Mouse (Mus musculus) embryonic fibroblast, embryonic 13.5 days (primary cell): ENCODE measurements around the gene Bnc2. TPM values are rescaled to one million over a fixed set of nuclear protein-coding genes. Genes with fewer than 3 reads are reported as not detected.

Experiments used
- H3K27ac ChIP-seq: 2 replicates; pipeline ENCODE4 v1.5.1; 2012; ENCODE audit warnings: low read length, control low read depth, inconsistent platforms; ENCODE audit not compliant: insufficient read depth
- H3K4me1 ChIP-seq: 2 replicates; pipeline ENCODE4 v1.6.1; 2011; ENCODE audit warnings: low read length; ENCODE audit not compliant: control insufficient read depth, insufficient read depth
- H3K4me3 ChIP-seq: 2 replicates; pipeline ENCODE4 v1.5.1; 2011; ENCODE audit warnings: mild to moderate bottlenecking, control low read depth, low read length; ENCODE audit not compliant: insufficient read depth
- CTCF ChIP-seq: IDR thresholded peaks from 2 replicates; pipeline ENCODE4 v1.5.1; 2011; ENCODE audit warnings: mild to moderate bottlenecking, control low read depth, low read length, moderate library complexity, borderline replicate concordance; ENCODE audit not compliant: insufficient read depth
- POLR2A ChIP-seq: IDR thresholded peaks from 2 replicates; pipeline ENCODE4 v1.6.1; 2011; ENCODE audit warnings: low read depth, mild to moderate bottlenecking, control low read depth, low read length, moderate library complexity
- polyA plus RNA-seq: library from polyadenylated mRNA; stranded (reverse); fragments of >200 nt; gene quantifications from 2 replicates; pipeline ENCODE4 v1.2.4, GENCODE M21; 2011; ENCODE audit warnings: low read depth; ENCODE audit not compliant: missing spikeins, insufficient read length

Gene Bnc2
- polyA plus RNA-seq = 31.7 and 48.4 TPM in 2 replicates

DNA sequence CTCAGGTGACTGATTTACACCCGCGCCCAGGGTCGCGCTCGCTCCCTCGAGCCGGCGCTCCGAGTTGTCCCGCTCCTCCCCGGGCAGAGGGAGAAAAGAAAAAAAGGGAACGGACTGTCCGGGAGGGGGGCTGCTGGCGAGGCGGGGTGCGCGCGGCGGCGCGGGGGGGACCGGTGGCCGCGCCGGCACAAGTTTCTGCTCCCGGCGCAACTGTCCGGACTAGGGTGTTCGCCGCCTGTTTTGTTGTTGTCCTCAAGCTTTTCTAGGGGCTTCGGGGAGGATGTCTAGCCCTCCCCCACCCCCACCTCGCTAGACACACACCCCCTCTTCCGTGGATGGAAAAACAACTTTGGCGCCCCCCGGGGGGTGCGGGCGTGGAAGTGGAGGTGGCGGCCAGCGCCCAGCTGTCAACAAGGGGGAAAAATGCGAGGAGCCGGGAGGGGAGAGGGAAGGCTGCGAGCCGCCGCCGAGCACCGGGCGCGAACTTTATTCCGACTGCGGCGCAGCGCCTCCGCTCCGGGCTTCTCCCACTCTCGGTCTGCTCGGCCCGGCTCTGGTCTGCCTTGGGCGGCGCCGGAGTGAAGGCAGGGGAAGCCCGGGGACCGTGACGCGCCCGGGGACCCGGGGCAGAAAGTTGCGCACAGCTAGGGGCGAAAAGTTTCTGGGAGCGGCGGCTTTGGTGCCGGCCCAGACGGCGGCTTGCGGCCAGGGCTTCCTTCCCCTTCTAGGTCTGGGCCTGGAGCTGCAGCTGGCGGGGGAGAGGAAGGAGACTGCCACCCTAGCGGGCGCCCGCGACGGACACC lies at the start of gene Bnc2:
Gene Bnc2, minus strand, starts transcription at position 105 of the 803 bp plus-strand sequence.
- Histone ChIP-seq H3K27ac (peak within 1 kb of the TSS; percentile 91), H3K4me3 (peak within 1 kb of the TSS; percentile 89), H3K4me1 (peaks cover 13% of the 10 kb centered on the region)
- no peak; the same call in 1 of the 2 replicates for TF ChIP-seq POLR2A

DNA sequence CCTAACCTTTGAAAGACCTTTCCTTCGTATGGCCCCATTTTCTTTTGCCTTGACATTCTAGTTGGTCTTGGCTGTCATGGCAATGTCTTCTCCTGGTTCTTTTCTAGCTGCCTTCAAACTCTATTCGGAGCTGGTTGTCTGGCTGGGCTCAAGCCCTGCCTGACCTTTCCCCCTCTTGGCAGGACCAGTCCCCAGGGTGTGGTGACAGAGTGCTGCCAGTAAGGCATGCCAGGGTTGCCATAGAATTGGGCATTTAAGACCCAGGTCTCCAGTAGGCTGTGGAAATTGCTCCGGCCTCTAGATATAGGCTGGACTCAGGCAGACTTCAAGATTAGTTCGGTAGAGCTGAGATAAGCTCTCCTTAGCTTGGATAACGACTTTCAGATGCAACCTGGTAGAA lies 32.9 kb upstream of the Bnc2 start:
- Histone ChIP-seq H3K27ac (no peak overlapping the region), H3K4me1 (no peaks in the 10 kb centered on the region), H3K4me3 (no peak overlapping the region)
- TF ChIP-seq CTCF = no peak
- TF ChIP-seq POLR2A = no peak

DNA sequence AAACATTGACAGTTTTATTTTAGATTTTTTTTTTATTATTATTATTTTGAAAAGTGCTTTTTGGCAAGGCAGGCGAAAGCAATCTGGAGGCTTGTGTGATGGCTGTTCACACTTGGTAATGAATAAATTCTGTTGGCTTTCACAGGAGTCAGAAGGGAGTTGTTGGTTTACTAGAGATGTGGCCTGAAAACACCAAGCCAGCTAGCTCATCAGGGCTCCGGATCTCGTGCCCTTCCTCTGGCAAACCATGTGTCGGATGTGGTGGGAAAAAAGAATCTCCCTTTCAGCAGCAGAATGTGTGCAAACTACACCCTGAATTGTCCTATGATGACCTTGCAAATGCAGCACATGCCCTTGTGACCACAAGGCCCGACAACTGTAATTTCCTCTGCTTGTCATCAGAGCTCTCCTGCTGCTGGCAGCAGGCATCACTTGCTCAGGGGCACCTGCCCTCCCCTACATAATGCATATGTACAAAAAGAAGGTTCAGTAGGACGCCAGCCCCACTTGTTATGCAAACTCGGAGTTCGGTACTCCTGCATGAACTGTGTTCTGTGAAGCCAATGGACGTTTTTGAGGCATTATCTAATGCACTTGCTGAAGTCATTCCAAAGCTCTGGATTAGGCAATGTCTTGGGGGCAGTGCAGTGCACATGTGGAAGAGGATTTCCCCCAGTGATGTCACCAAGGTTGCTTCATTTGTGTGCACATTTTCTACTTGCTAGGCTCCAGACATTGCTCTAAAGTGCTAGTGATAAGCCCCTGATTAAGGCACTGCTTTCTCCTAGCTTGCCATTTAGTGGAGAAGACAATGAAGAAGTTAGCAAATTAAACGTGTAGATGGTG lies 10.7 kb upstream of the Bnc2 start:
- TF ChIP-seq POLR2A (no peak), CTCF (no peak)

DNA sequence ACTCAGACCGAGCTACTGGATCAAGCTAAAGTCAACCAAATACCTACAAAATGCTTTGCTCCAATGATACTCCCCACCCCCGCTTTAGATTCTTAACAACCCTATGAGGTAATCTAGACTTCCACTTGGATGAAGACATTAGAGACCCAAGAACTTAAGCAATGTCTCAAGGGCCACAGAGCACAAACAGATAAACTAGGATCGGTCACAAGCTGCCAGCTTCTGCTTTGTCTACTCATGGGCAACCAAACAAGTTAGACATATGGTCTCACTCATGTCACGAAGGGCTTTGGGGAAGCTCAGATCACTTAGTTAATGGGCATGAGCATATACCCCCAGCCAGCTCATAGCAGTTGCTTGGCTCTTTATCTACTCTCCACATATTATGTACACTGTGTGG lies 9.9 kb upstream of the Bnc2 start:
- H3K27ac ChIP-seq = no peak overlapping the region
- no peaks in the 10 kb centered on the region for H3K4me1 ChIP-seq
- no peak overlapping the region for H3K4me3 ChIP-seq
- no peak for TF ChIP-seq CTCF
- no peak for TF ChIP-seq POLR2A

More for the DNA sequence above, 10.7 kb upstream of the Bnc2 start:
- H3K4me1 ChIP-seq = no peaks in the 10 kb centered on the region
- H3K27ac ChIP-seq = no peak overlapping the region
- no peak overlapping the region for H3K4me3 ChIP-seq

DNA sequence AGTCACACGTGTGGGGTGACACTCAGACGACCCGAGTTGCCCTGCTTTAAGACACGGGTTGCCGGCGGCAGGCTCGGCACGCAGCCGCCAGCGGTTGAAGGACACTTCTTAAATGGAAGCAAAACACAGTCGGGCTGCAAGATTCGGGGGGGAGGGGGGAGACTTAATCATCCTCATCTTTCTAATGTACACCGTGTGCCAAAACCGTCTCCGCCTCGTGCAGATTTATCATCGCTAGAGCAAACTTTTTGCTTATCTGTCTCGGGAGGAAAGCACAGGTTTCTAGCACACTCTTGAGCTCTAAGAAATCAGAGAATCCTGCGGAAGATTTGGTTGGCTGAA lies 870 bp upstream of the Bnc2 start:
- Histone ChIP-seq H3K27ac (peak overlapping the region; percentile 91), H3K4me1 (peaks cover 9% of the 10 kb centered on the region), H3K4me3 (peak overlapping the region; percentile 89)
- TF ChIP-seq CTCF (no peak), POLR2A (no peak; the same call in 1 of the 2 replicates)

DNA sequence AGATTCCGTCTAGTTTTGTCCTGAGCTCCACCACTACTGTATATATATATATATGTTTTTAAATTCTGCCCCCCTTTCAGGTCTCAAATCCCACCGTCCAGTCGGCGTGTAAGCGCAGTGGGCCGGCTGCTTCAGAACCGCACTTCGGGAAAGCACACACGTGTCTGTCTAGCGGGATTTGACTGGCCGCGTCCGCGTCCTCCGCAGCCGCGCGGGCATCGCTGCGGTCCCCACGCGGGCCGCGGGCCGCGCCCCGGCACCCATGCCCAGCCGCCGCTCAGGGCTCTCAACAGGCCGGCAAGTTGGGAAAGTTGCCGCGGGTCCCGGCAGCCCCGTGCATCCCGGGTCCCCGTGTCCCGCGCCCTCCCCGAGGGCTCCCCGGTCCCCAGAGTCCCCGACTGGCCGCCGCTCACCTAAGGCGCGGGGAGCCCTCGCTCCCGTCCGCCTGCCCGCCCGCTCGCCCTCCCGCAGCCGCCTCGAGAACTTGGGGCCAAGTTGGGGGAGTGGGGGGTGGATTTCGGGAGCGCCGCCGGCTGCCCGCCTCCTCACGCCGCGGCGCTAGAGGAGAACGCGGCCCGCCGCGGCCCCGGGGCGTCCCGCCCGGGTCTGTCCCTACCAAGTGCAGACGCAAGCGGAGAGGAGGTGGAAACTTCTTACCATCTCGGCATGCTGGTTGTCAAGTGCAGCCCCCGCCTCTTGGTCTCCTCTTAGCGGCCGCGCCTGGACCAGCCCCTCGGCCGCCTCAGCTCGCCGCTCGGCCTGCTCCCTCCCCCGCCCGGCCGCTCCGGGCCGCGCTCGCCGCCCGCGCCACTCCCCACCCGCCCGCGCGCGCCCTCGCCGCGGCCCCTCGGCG lies 531 bp downstream of the Bnc2 start:
- TF ChIP-seq POLR2A (peak; percentile 62), CTCF (no peak)
- peaks cover 14% of the 10 kb centered on the region for H3K4me1 ChIP-seq

DNA sequence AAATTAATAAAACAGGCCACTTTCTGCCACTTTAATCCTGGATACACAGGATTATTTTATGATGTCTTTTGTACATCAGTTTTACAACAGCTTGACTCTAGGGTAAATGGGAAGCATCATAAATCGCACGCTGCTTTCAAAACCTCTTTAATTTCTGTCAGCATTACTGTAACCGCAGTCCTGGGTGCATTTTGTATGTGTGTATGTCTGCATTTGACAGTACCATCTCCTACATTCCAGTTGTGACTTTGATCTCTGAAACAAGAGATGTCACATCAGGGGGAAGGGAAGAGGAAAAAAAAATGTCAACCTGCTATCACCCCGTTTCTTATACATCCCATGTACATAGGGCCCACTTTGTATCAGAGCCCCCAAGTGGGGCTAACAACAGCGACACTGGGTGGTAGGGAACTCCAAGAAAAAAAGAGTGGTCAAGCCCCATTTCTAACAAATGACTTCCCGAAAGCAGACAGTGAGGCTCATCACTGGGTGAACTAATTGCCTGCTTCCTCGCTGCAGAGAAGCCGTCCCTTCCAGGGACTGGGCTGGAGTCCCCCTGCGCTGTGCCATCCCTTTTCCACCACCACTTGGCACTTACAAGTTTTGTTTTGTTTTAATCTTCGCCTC lies 1.3 kb downstream of the Bnc2 start:
- TF ChIP-seq CTCF (no peak), POLR2A (no peak; the same call in none of the 2 replicates)
- peak overlapping the region; percentile 91 for H3K27ac ChIP-seq
- peaks cover 20% of the 10 kb centered on the region for H3K4me1 ChIP-seq
- peak overlapping the region; percentile 89 for H3K4me3 ChIP-seq

More for the DNA sequence above, 531 bp downstream of the Bnc2 start:
- Histone ChIP-seq H3K4me3 (peak overlapping the region; percentile 89), H3K27ac (peak overlapping the region; percentile 91)

DNA sequence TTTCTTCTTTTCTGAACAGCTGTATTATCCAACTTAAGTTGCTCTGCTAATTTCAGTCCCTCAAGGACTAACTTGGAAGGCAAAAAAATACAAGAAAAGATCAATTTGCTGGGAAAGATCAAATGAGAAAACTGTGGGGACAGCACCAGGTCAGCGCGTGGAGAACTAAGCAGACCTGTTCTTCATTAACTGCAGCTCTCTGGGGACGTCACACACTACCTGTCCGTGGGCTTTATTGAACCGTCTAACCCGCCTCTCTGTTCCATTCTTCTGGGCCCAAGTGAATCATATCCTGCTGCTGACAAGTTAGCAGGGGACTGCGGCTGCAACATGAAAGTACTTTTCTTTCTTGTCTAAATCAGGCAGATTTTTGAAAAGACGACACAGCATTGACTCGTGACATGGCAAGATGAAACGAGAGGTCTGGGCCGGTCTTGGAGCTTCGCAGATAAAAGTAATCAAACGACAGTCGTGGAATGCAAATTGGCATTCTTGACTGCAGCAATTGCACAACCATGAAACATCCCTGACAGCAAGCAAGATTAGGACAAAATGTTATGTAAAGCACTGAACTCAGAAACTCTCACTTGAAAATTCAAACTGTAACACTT lies 2.8 kb downstream of the Bnc2 start:
- Histone ChIP-seq H3K4me3 (peak overlapping the region; percentile 28), H3K27ac (peak overlapping the region; percentile 91), H3K4me1 (peaks cover 20% of the 10 kb centered on the region)
- TF ChIP-seq CTCF (no peak), POLR2A (no peak; the same call in 1 of the 2 replicates)
